Mouse (Mus musculus) kidney, embryonic 15.5 days (tissue): ENCODE data around the gene Foxk1. TPM values are rescaled to one million over a fixed set of nuclear protein-coding genes. Genes with fewer than 3 reads are reported as not detected.

Experiments used
- ATAC-seq: fragments of 200-750 bp; cut with Nextera tagmentation; replicated peaks from 2 replicates; pipeline ENCODE4 v1.8.0; 2017; ENCODE audit warnings: moderate TSS enrichment; ENCODE audit not compliant: low FRiP score
- H3K27ac ChIP-seq: fragments of 300-500 bp; sonication (generic); 2 replicates; pipeline ENCODE4 v1.5.1; 2015; ENCODE audit warnings: mild to moderate bottlenecking, inconsistent platforms
- H3K27me3 ChIP-seq: fragments of 300-500 bp; sonication (generic); 2 replicates; pipeline ENCODE4 v1.6.1; 2015; ENCODE audit warnings: inconsistent platforms
- H3K36me3 ChIP-seq: fragments of 300-500 bp; sonication (generic); 2 replicates; pipeline ENCODE4 v1.6.1; 2015; ENCODE audit warnings: inconsistent platforms
- H3K4me1 ChIP-seq: fragments of 300-500 bp; sonication (generic); 2 replicates; pipeline ENCODE4 v1.6.1; 2015; ENCODE audit warnings: inconsistent platforms
- H3K4me2 ChIP-seq: fragments of 300-500 bp; sonication (generic); 2 replicates; pipeline ENCODE4 v1.6.1; 2015; ENCODE audit warnings: moderate library complexity, mild to moderate bottlenecking, inconsistent platforms
- H3K4me3 ChIP-seq: fragments of 300-500 bp; sonication (generic); replicated peaks from 2 replicates; pipeline ENCODE4 v1.5.1; 2015; ENCODE audit warnings: mild to moderate bottlenecking, inconsistent platforms
- H3K9ac ChIP-seq: fragments of 300-500 bp; sonication (generic); 2 replicates; pipeline ENCODE4 v1.6.1; 2015; ENCODE audit warnings: mild to moderate bottlenecking, inconsistent platforms
- H3K9me3 ChIP-seq: fragments of 300-500 bp; sonication (generic); replicated peaks from 2 replicates; pipeline ENCODE4 v1.6.1; 2016; ENCODE audit warnings: inconsistent platforms
- WGBS: fragments of 180-500 bp; shearing (Covaris S2); methylation state at CpG from one replicate; pipeline ENCODE4 v1.1.7; 2015; ENCODE audit warnings: mixed read lengths; 5-methylcytosine and 5-hydroxymethylcytosine counted together
- polyA plus RNA-seq: library from polyadenylated mRNA; unstranded; fragments of >200 nt; fragmentation: Nextera tagmentation; extraction: Ambion mirVana; gene quantifications from 2 replicates; pipeline ENCODE4 v1.2.1, GENCODE M21; 2015

Gene Foxk1
- polyA plus RNA-seq, 1 experiment from 2014 or later: 7.7 TPM

- no peak for ATAC-seq
- H3K4me1 ChIP-seq: peaks cover 8% of the 10 kb centered on the region; the same call in 1 of the 2 replicates
- H3K27me3 ChIP-seq: no peaks in the 10 kb centered on the region
- WGBS: 85% methylated on average over 12 of the region's 12 CpGs
- no peak overlapping the region for H3K4me2 ChIP-seq
- H3K36me3 ChIP-seq: 0 out of 2 replicates have a peak, but pooled peaks cover 5% of the 10 kb centered on the region
- H3K9me3 ChIP-seq: no peaks in the 10 kb centered on the region
- H3K27ac ChIP-seq: no peak overlapping the region
- no peak overlapping the region for H3K4me3 ChIP-seq
- no peak overlapping the region for H3K9ac ChIP-seq
Measured at GRCm38 (mm10) chr5:142477346-142477745, 76.0 kb downstream of the Foxk1 start.

- no peak for ATAC-seq
- Histone ChIP-seq H3K4me3 (no peak overlapping the region), H3K4me2 (no peak overlapping the region), H3K27ac (no peak overlapping the region), H3K36me3 (0 out of 2 replicates have a peak, but pooled peaks cover 2% of the 10 kb centered on the region), H3K9me3 (no peaks in the 10 kb centered on the region), H3K9ac (no peak overlapping the region), H3K27me3 (no peaks in the 10 kb centered on the region), H3K4me1 (peaks cover 8% of the 10 kb centered on the region; the same call in 1 of the 2 replicates)
- WGBS: 88% methylated on average over 5 of the region's 5 CpGs
Measured at GRCm38 (mm10) chr5:142477866-142478615, 76.7 kb downstream of the Foxk1 start.

GRCm38 (mm10) chr5:142478829-142479435 lies 77.6 kb downstream of the Foxk1 start:
- Histone ChIP-seq H3K4me3 (no peak overlapping the region), H3K9me3 (no peaks in the 10 kb centered on the region), H3K27me3 (no peaks in the 10 kb centered on the region), H3K27ac (no peak overlapping the region), H3K9ac (no peak overlapping the region), H3K36me3 (0 out of 2 replicates have a peak, but pooled peaks cover 2% of the 10 kb centered on the region), H3K4me1 (peaks cover 8% of the 10 kb centered on the region; the same call in 1 of the 2 replicates), H3K4me2 (peak overlapping the region; percentile 42)
- WGBS: 28% methylated on average over 17 of the region's 17 CpGs
- peak; percentile 34 for ATAC-seq

GRCm38 (mm10) chr5:142482512-142482911 lies 81.2 kb downstream of the Foxk1 start:
- WGBS: 72% methylated on average over 2 of the region's 2 CpGs

GRCm38 (mm10) chr5:142483581-142483980 lies 82.3 kb downstream of the Foxk1 start:
- no peaks in the 10 kb centered on the region for H3K9me3 ChIP-seq
- H3K9ac ChIP-seq: no peak overlapping the region
- H3K36me3 ChIP-seq: no peaks in the 10 kb centered on the region
- no peak overlapping the region for H3K4me2 ChIP-seq
- H3K4me3 ChIP-seq: no peak overlapping the region
- WGBS: 93% methylated on average over 5 of the region's 5 CpGs
- no peak for ATAC-seq
- H3K27ac ChIP-seq: no peak overlapping the region
- no peaks in the 10 kb centered on the region for H3K27me3 ChIP-seq
- peaks cover 6% of the 10 kb centered on the region; the same call in 1 of the 2 replicates for H3K4me1 ChIP-seq

More at GRCm38 (mm10) chr5:142482512-142482911, 81.2 kb downstream of the Foxk1 start:
- Histone ChIP-seq H3K9ac (no peak overlapping the region), H3K36me3 (0 out of 2 replicates have a peak, but pooled peaks cover 2% of the 10 kb centered on the region), H3K4me1 (peaks cover 8% of the 10 kb centered on the region; the same call in 1 of the 2 replicates), H3K4me3 (no peak overlapping the region), H3K9me3 (no peaks in the 10 kb centered on the region), H3K4me2 (no peak overlapping the region), H3K27ac (no peak overlapping the region), H3K27me3 (no peaks in the 10 kb centered on the region)
- ATAC-seq: no peak

GRCm38 (mm10) chr5:142486654-142487053 lies 85.4 kb downstream of the Foxk1 start:
- Histone ChIP-seq H3K27me3 (no peaks in the 10 kb centered on the region), H3K27ac (no peak overlapping the region), H3K4me2 (no peak overlapping the region), H3K4me3 (no peak overlapping the region), H3K9ac (no peak overlapping the region), H3K4me1 (no peaks in the 10 kb centered on the region), H3K9me3 (no peaks in the 10 kb centered on the region), H3K36me3 (no peaks in the 10 kb centered on the region)
- no peak; the same call in 1 of the 2 replicates for ATAC-seq
- 58% methylated on average over 9 of the region's 9 CpGs for WGBS

- H3K4me2 ChIP-seq: no peak overlapping the region
- WGBS: 79% methylated on average over 9 of the region's 9 CpGs
Measured at GRCm38 (mm10) chr5:142489955-142490707, 88.8 kb downstream of the Foxk1 start.

GRCm38 (mm10) chr5:142493307-142493706 lies 92.0 kb downstream of the Foxk1 start:
- Histone ChIP-seq H3K4me2 (no peak overlapping the region), H3K4me3 (no peak overlapping the region), H3K4me1 (no peaks in the 10 kb centered on the region), H3K36me3 (no peaks in the 10 kb centered on the region), H3K27me3 (no peaks in the 10 kb centered on the region), H3K9ac (no peak overlapping the region), H3K9me3 (no peaks in the 10 kb centered on the region), H3K27ac (no peak overlapping the region)
- 89% methylated on average over 3 of the region's 3 CpGs for WGBS
- ATAC-seq: no peak

More at GRCm38 (mm10) chr5:142489955-142490707, 88.8 kb downstream of the Foxk1 start:
- H3K36me3 ChIP-seq: no peaks in the 10 kb centered on the region
- H3K27me3 ChIP-seq: no peaks in the 10 kb centered on the region
- no peaks in the 10 kb centered on the region for H3K9me3 ChIP-seq
- H3K27ac ChIP-seq: no peak overlapping the region
- no peak overlapping the region for H3K9ac ChIP-seq
- ATAC-seq: no peak
- H3K4me1 ChIP-seq: no peaks in the 10 kb centered on the region
- H3K4me3 ChIP-seq: no peak overlapping the region

GRCm38 (mm10) chr5:142495321-142496096 lies 94.2 kb downstream of the Foxk1 start:
- no peaks in the 10 kb centered on the region for H3K27me3 ChIP-seq
- H3K27ac ChIP-seq: no peak overlapping the region
- no peak overlapping the region for H3K4me3 ChIP-seq
- H3K9ac ChIP-seq: no peak overlapping the region
- H3K4me1 ChIP-seq: peaks cover 6% of the 10 kb centered on the region
- no peaks in the 10 kb centered on the region for H3K36me3 ChIP-seq
- ATAC-seq: no peak
- no peaks in the 10 kb centered on the region for H3K9me3 ChIP-seq
- no peak overlapping the region for H3K4me2 ChIP-seq
- WGBS: 53% methylated on average over 14 of the region's 14 CpGs

- H3K4me2 ChIP-seq: no peak overlapping the region
- 63% methylated on average over 3 of the region's 3 CpGs for WGBS
- ATAC-seq: no peak
- no peak overlapping the region for H3K4me3 ChIP-seq
- peaks cover 14% of the 10 kb centered on the region for H3K4me1 ChIP-seq
- H3K27ac ChIP-seq: no peak overlapping the region
- no peaks in the 10 kb centered on the region for H3K36me3 ChIP-seq
- H3K9ac ChIP-seq: no peak overlapping the region
- no peaks in the 10 kb centered on the region for H3K27me3 ChIP-seq
- H3K9me3 ChIP-seq: no peaks in the 10 kb centered on the region
Measured at GRCm38 (mm10) chr5:142498964-142499363, 97.7 kb downstream of the Foxk1 start.

GRCm38 (mm10) chr5:142500918-142501317 lies 99.6 kb downstream of the Foxk1 start:
- Histone ChIP-seq H3K4me1 (peaks cover 14% of the 10 kb centered on the region), H3K4me3 (no peak overlapping the region), H3K9me3 (no peaks in the 10 kb centered on the region), H3K36me3 (no peaks in the 10 kb centered on the region), H3K9ac (no peak overlapping the region), H3K27ac (no peak overlapping the region), H3K27me3 (no peaks in the 10 kb centered on the region), H3K4me2 (no peak overlapping the region)
- WGBS: 57% methylated on average over 10 of the region's 10 CpGs
- ATAC-seq: 0 out of 2 replicates have a peak, but pooled peaks have one; percentile 23
